ENCODE assay signal across 8 mouse cellular contexts in the genomic region with DNA sequence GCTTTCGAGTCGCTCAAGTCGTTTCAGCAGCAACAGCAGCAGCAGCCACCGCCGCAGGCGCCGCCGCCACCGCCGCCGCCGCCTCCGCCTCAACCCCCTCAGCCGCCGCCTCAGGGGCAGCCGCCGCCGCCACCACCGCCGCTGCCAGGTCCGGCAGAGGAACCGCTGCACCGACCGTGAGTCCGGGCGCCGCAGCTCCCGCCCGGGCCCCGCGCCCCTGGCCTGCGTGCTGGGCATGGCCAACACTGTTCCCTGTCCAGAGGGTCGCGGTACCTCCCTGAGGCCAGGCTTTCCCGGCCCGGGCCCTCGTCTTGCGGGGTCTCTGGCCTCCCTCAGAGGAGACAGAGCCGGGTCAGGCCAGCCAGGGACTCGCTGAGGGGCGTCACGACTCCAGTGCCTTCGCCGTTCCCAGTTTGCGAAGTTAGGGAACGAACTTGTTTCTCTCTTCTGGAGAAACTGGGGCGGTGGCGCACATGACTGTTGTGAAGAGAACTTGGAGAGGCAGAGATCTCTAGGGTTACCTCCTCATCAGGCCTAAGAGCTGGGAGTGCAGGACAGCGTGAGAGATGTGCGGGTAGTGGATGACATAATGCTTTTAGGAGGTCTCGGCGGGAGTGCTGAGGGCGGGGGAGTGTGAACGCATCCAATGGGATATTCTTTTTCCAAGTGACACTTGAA. TPM values are rescaled to one million over a fixed set of nuclear protein-coding genes. Genes with fewer than 3 reads are reported as not detected.
DNase-seq lines count a peak whose midpoint lies in the region; ATAC-seq and TF ChIP-seq lines count a peak whose summit lies in the region.

No protein-coding gene starts in this region.

- TF ChIP-seq CTCF in bone marrow macrophage, adult 2 months (IDR thresholded peaks at IDR 0.05; ENCODE audit: low read depth, low read length): no peak

- peak; percentile 39 for DNase-seq in ES-E14 (ENCODE audit: low read depth, low spot score)
- peak; percentile 44 for DNase-seq in kidney, postnatal 10 days
- DNase-seq in natural killer cell, adult 2 months (ENCODE audit: low spot score in 2 of 2): no peak

- peak; percentile 55 for ATAC-seq in erythroblast, adult 5-6 weeks (replicated peaks; ENCODE audit: low FRiP score, poor library complexity, severe bottlenecking)
- ATAC-seq in heart, embryonic 13.5 days (ENCODE audit: extremely low read depth, insufficient number of reproducible peaks, low FRiP score, low TSS enrichment): peak; percentile 33
- peak; percentile 58 for ATAC-seq in liver, embryonic 12.5 days
- ATAC-seq in neural tube, embryonic 12.5 days (ENCODE audit: low FRiP score, low read depth): peak; percentile 77

- WGBS in heart, embryonic 13.5 days: under 1% methylated on average over 50 of the region's 54 CpGs
- 1% methylated on average over 54 of the region's 54 CpGs for WGBS in liver, embryonic 12.5 days (ENCODE audit: insufficient replicate concordance)
- WGBS in neural tube, embryonic 12.5 days: under 1% methylated on average over 52 of the region's 54 CpGs

- H3K4me3 ChIP-seq in ES-E14 (ENCODE audit: insufficient read depth in 1 of 2, low read depth in 1 of 2, low read length in 2 of 2, poor library complexity in 1 of 2, severe bottlenecking in 1 of 2): peak overlapping the region; percentile 90 to 98
- peak overlapping the region; percentile 85 for H3K4me3 ChIP-seq in bone marrow macrophage, adult 2 months (ENCODE audit: insufficient read depth, low read length)
- H3K4me3 ChIP-seq in heart, embryonic 13.5 days: peak overlapping the region; percentile 77
- peak overlapping the region; percentile 95 for H3K4me3 ChIP-seq in liver, embryonic 12.5 days
- H3K4me3 ChIP-seq in neural tube, embryonic 12.5 days: peak overlapping the region; percentile 95

- no peak for TF ChIP-seq POLR2A in bone marrow macrophage, adult 2 months (IDR thresholded peaks at IDR 0.05; ENCODE audit: borderline replicate concordance, low read depth, low read length)

- peak overlapping the region; percentile 82 for H3K9ac ChIP-seq in ES-E14 (ENCODE audit: insufficient read depth, low read depth, low read length, poor library complexity, severe bottlenecking)
- peak overlapping the region; percentile 92 for H3K9ac ChIP-seq in heart, embryonic 13.5 days
- peak overlapping the region; percentile 98 for H3K9ac ChIP-seq in liver, embryonic 12.5 days
- peak overlapping the region; percentile 89 for H3K9ac ChIP-seq in neural tube, embryonic 12.5 days

- H3K9me3 ChIP-seq in ES-E14 (ENCODE audit: control insufficient read depth, insufficient read depth, low read depth, low read length): no peaks in the 10 kb centered on the region
- no peaks in the 10 kb centered on the region for H3K9me3 ChIP-seq in heart, embryonic 13.5 days
- H3K9me3 ChIP-seq in liver, embryonic 12.5 days (replicated peaks): no peaks in the 10 kb centered on the region
- no peaks in the 10 kb centered on the region for H3K9me3 ChIP-seq in neural tube, embryonic 12.5 days

- no peaks in the 10 kb centered on the region for H3K36me3 ChIP-seq in ES-E14 (ENCODE audit: control insufficient read depth, insufficient read depth, low read length, poor library complexity, severe bottlenecking)
- H3K36me3 ChIP-seq in heart, embryonic 13.5 days: no peaks in the 10 kb centered on the region
- H3K36me3 ChIP-seq in liver, embryonic 12.5 days: no peaks in the 10 kb centered on the region
- H3K36me3 ChIP-seq in neural tube, embryonic 12.5 days: no peaks in the 10 kb centered on the region

- H3K27ac ChIP-seq in ES-E14 (ENCODE audit: insufficient read depth, low read depth, low read length, poor library complexity, severe bottlenecking): 0 out of 2 replicates have a peak overlapping the region, but pooled peaks have one; percentile 32
- peak overlapping the region; percentile 77 for H3K27ac ChIP-seq in bone marrow macrophage, adult 2 months (ENCODE audit: insufficient read depth, low read depth, low read length)
- H3K27ac ChIP-seq in heart, embryonic 13.5 days (replicated peaks): peak overlapping the region; percentile 94
- peak overlapping the region; percentile 86 for H3K27ac ChIP-seq in liver, embryonic 12.5 days
- peak overlapping the region; percentile 83 for H3K27ac ChIP-seq in neural tube, embryonic 12.5 days

- peak overlapping the region; percentile 92 for H3K4me2 ChIP-seq in heart, embryonic 13.5 days
- H3K4me2 ChIP-seq in liver, embryonic 12.5 days: peak overlapping the region; percentile 89
- peak overlapping the region; percentile 86 for H3K4me2 ChIP-seq in neural tube, embryonic 12.5 days (replicated peaks)

- no peaks in the 10 kb centered on the region for H3K27me3 ChIP-seq in heart, embryonic 13.5 days (replicated peaks)
- peaks cover 5% of the 10 kb centered on the region for H3K27me3 ChIP-seq in liver, embryonic 12.5 days (replicated peaks)
- no peaks in the 10 kb centered on the region for H3K27me3 ChIP-seq in neural tube, embryonic 12.5 days (replicated peaks)

- H3K4me1 ChIP-seq in ES-E14 (ENCODE audit: control insufficient read depth in 2 of 2, insufficient read depth in 2 of 2, low read length in 2 of 2, poor library complexity in 1 of 2): peaks cover 2 to 3% of the 10 kb centered on the region in 2 experiments; a peak in 2 of 4 replicates
- peaks cover 21% of the 10 kb centered on the region for H3K4me1 ChIP-seq in bone marrow macrophage, adult 2 months (ENCODE audit: control insufficient read depth, insufficient read depth, low read length)
- H3K4me1 ChIP-seq in heart, embryonic 13.5 days: peaks cover 18% of the 10 kb centered on the region
- H3K4me1 ChIP-seq in liver, embryonic 12.5 days: peaks cover 38% of the 10 kb centered on the region
- H3K4me1 ChIP-seq in neural tube, embryonic 12.5 days: peaks cover 13% of the 10 kb centered on the region

- in situ Hi-C loops in ES-E14 (cut with MboI; ENCODE audit: low sequenced_read_pairs in 2 of 2, unreplicated experiment in 2 of 2): no loop called here

TF ChIP-seq in ES-E14, 5 proteins besides CTCF, POLR2A, EP300 and RAD21:
- TF ChIP-seq ZNF384 (IDR thresholded peaks at IDR 0.05; ENCODE audit: low read depth, low read length) (no peak), CHD2 (IDR thresholded peaks at IDR 0.05; ENCODE audit: low read depth, low read length) (no peak), HCFC1 (IDR thresholded peaks at IDR 0.05; ENCODE audit: borderline replicate concordance, insufficient read depth, low read length) (no peak), ZC3H11A (IDR thresholded peaks at IDR 0.05; ENCODE audit: borderline replicate concordance, low read depth, low read length) (no peak), MAFK (IDR thresholded peaks at IDR 0.05; ENCODE audit: insufficient read depth, low read depth, low read length) (no peak)
TF ChIP-seq in ES-E14: peak in this region for 0.

RNA-seq across cellular contexts. Expression of gene Htt, which starts 0.5 kb away (rescaled TPM):
- 25.6 and 34.0 TPM in 2 replicates for total RNA-seq in ES-E14 (2012; rRNA removed)
- polyA plus RNA-seq in bone marrow macrophage, adult 2 months (2012; ENCODE audit: insufficient read depth, insufficient read length, missing spikeins): 21.9 and 24.7 TPM in 2 replicates
- 10.4 and 16.7 TPM in 2 replicates for total RNA-seq in erythroblast, adult 5-6 weeks (2015; ENCODE audit: low replicate concordance)
- 11.9 and 23.4 TPM in 2 replicates for total RNA-seq in erythroblast, adult 5-6 weeks (2017; ENCODE audit: low replicate concordance)
- polyA plus RNA-seq in heart, embryonic 13.5 days (2015; fragmentation: Nextera tagmentation; extraction: Ambion mirVana): 7.9 and 8.4 TPM in 2 replicates
- polyA plus RNA-seq in liver, embryonic 12.5 days (2016; fragmentation: Nextera tagmentation; extraction: Ambion mirVana): 12.2 and 13.2 TPM in 2 replicates
- polyA plus RNA-seq in neural tube, embryonic 12.5 days (2016; fragmentation: Nextera tagmentation; extraction: Ambion mirVana): 16.8 and 18.1 TPM in 2 replicates

Comparison
In these comparisons a context has a peak if more than half of its experiments do, and no peak if none do; other contexts are left out.
1. DNase-seq: peak in ES-E14 (single experiment) and kidney, postnatal 10 days (single experiment); none in natural killer cell, adult 2 months (0 of 2).
2. H3K27ac ChIP-seq: peak in every context shown above with its lines; median percentile 94 in heart, embryonic 13.5 days; 86 in liver, embryonic 12.5 days; 83 in neural tube, embryonic 12.5 days; 77 in bone marrow macrophage, adult 2 months; 32 in ES-E14.
3. Peak in every context shown above with its lines, with median percentiles within 50 percentile points of each other: H3K4me3 ChIP-seq, H3K9ac ChIP-seq, ATAC-seq and H3K4me2 ChIP-seq.